Mouse (Mus musculus): ENCODE results near the gene Tmem145.

Gene Tmem145

GRCm38 (mm10) chr7:25275555-25276298 lies 30.2 kb upstream of the Tmem145 start:
- peak; percentile 55 for DNase-seq

DNA sequence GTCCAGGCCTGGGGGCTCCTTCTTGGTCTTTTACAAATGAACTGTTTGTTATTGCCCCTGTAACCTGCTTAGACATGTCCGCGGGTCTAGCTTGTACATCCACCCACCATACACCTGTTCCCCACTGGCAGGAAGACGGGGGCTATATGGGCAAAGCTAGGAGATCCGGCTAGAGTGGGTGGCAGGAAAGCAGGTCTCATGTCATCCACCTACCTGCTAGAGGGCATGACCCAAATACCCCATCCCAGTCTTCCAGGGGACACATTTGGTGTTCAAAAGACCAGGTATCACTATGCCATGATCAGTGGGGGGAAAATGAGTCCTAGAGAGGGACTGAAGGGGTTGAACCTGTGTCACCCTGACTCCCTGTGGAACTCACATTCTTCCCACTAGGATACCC lies 28.5 kb upstream of the Tmem145 start:
- DNase-seq: peak; percentile 60

DNA sequence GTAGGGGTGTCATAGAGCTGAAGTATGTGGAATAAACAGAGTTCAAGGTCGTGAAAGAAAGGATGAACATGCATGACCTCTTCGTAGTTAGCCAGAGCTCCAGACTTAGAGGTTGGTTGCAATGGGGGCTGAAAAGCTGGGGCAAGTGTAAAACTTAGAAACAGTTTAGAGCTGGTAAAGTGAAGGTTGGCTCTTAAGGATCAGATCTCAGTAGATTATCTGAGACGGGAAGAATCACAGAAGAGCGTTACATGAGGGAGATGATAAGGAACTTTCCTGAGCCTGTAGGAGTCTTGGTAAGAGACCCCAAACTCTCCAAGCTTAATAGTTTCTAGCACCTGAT lies 27.9 kb upstream of the Tmem145 start:
- no peak for DNase-seq

- peak; percentile 91 for DNase-seq
Observed at GRCm38 (mm10) chr7:25278341-25279075, 27.4 kb upstream of the Tmem145 start.

GRCm38 (mm10) chr7:25279076-25279860 lies 26.6 kb upstream of the Tmem145 start:
- peak; percentile 94 for DNase-seq

GRCm38 (mm10) chr7:25279861-25280791 lies 25.8 kb upstream of the Tmem145 start:
- peak; percentile 81 for DNase-seq

- peak; percentile 69 for DNase-seq
Observed at GRCm38 (mm10) chr7:25281166-25281733, 24.7 kb upstream of the Tmem145 start.

- peak; percentile 96 for DNase-seq
Observed at GRCm38 (mm10) chr7:25281734-25282601, 23.9 kb upstream of the Tmem145 start.

DNA sequence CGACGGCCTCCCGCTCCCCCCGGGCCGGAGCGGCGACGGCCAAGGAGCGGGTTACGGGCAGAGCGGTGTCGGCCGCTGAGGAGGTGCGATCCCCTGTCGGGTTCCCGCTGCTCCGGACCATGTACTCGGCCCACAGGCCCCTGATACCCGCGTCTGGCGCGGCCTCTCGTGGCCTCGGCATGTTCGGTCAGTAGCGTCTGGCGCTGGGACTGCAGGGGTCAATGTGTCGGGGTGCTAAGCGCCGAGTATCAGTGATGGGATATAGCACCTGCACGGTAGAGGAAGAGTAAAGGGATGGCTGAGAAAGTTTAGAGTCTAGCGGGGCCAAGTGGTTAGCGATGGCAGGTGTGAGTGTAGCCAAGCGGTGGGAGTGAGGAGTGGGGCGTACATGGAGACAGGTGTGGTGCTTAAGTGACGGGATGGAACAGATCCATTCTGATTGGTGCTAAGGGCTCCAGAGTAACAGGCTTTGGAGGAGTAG lies 23.1 kb upstream of the Tmem145 start:
- DNase-seq: peak; percentile 76

GRCm38 (mm10) chr7:25283637-25284036 lies 22.3 kb upstream of the Tmem145 start:
- no peak for DNase-seq

DNA sequence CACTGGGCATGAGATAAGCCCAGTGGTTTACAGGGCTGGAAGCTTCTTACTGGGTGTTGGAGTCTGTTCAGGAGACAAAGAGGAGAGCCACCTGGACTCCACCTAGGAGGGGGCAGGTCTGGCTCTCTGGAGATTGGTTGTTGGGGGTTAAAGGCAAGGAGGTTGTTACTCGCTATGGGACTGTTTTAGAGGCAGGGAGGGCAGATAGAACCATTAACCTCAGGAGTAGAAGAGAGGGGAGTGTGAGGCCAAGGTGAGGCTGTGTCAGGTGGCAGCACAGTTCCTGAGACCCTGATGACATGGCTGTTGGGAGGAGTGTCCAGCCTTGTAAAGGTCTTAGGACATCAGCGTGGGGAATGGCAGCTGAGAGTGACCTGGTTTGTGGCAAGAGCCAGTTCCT lies 21.7 kb upstream of the Tmem145 start:
- DNase-seq: no peak

- peak; percentile 73 for DNase-seq
Observed at GRCm38 (mm10) chr7:25284766-25285165, 21.1 kb upstream of the Tmem145 start.

- DNase-seq: no peak
Observed at GRCm38 (mm10) chr7:25285511-25286238, 20.2 kb upstream of the Tmem145 start.

DNA sequence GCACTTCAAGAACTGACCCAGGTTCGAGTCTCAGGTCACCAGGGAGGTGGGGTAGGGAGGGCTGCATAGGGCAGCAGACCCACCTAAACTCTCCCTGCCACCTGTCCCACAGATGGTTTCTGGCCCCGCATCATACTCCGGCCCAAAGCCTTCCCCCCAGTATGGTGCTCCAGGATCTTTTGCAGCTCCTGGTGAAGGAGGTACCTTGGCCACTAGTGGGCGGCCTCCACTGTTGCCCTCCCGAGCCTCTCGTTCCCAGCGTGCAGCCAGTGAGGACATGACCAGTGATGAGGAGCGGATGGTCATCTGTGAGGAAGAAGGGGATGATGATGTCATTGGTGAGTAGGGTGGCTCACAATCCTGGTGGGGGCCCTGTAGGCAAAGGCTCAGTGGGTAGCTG lies 18.9 kb upstream of the Tmem145 start:
- DNase-seq: no peak

GRCm38 (mm10) chr7:25288011-25288410 lies 17.9 kb upstream of the Tmem145 start:
- no peak for DNase-seq

DNA sequence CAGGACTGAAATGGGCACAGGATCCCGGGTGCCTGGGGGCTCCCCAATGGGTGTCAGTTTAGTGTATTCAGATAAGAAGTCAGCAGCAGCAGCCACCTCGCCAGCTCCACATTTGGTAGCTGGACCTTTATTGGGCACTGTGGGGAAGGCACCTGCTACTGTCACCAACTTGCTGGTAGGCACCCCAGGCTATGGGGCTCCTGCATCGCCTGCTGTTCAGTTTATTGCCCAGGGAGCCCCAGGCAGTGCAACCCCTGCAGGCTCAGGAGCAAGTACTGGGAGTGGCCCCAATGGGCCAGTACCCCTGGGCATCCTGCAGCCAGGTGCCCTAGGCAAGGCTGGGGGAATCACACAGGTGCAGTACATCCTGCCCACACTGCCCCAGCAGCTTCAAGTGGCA lies 17.2 kb upstream of the Tmem145 start:
- no peak for DNase-seq

- no peak for DNase-seq
Observed at GRCm38 (mm10) chr7:25289925-25290324, 16.0 kb upstream of the Tmem145 start.

DNA sequence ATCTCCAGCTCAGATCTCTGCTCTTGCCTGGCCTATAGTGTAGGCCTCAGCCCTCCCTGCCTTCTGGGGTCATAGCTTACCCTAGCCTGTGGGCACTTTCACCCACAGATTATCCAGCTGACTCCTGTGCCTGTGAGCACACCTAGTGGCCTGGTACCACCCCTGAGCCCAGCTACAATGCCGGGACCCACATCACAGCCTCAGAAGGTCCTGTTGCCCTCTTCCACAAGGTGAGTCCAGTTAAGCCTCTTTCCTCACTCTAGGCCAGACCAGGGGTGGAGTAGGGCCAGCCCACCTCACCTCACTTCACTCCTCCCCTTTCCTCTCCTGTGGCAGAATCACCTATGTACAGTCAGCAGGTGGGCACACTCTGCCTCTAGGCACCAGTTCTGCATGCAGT lies 15.4 kb upstream of the Tmem145 start:
- DNase-seq: no peak

GRCm38 (mm10) chr7:25290911-25291310 lies 15.0 kb upstream of the Tmem145 start:
- DNase-seq: no peak

DNA sequence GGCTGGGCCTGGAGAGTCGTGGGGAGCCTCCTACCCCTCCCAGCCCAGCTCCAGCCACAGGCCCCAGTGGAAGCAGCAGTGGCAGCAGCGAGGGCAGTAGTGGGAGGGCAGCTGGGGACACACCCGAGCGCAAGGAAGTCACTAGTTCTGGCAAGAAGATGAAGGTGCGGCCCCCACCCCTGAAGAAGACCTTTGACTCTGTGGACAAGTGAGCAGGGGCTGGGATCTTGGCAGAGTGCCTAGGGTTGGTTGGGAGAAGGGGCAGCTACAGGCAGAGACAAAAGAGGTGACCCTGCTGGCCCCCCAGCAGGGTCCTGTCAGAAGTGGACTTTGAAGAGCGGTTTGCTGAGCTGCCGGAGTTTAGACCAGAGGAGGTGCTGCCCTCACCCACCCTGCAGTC lies 13.8 kb upstream of the Tmem145 start:
- DNase-seq: no peak

All from cerebellum, adult 9-10 months (tissue).